In genomic region chr8:104533971-104534778, GRCm38 (mm10) we compare ENCODE assay signal across 8 mouse cellular contexts. TPM values are rescaled to one million over a fixed set of nuclear protein-coding genes. Genes with fewer than 3 reads are reported as not detected.
DNase-seq lines count a peak whose midpoint lies in the region; ATAC-seq and TF ChIP-seq lines count a peak whose summit lies in the region.

Gene Nae1, minus strand, starts transcription at chr8:104534637.
Gene Car7, plus strand, starts transcription at chr8:104534689.

- peaks cover 19% of the 10 kb centered on the region for H3K36me3 ChIP-seq in megakaryocyte, embryonic 14.5 days (replicated peaks; ENCODE audit: low read length)

- no peaks in the 10 kb centered on the region; the same call in none of the 2 replicates for H3K4me1 ChIP-seq in cortical plate, adult 2 months (ENCODE audit: control insufficient read depth, insufficient read depth, low read length)
- peaks cover 32% of the 10 kb centered on the region for H3K4me1 ChIP-seq in megakaryocyte, embryonic 14.5 days

- H3K27me3 ChIP-seq in megakaryocyte, embryonic 14.5 days (replicated peaks) = peaks cover 17% of the 10 kb centered on the region

- no peaks in the 10 kb centered on the region for H3K9me3 ChIP-seq in megakaryocyte, embryonic 14.5 days

- peak within 1 kb of the TSS; percentile 76 for H3K4me3 ChIP-seq in cortical plate, adult 2 months (ENCODE audit: insufficient read depth, low read length)
- H3K4me3 ChIP-seq in megakaryocyte, embryonic 14.5 days (replicated peaks) = peak within 1 kb of the TSS; percentile 99

- TF ChIP-seq POLR2A in cortical plate, adult 2 months (IDR thresholded peaks at IDR 0.05; ENCODE audit: extremely low read depth, insufficient read depth, low read length) = peak; percentile 87

- peak; percentile 83 for TF ChIP-seq CTCF in cortical plate, adult 2 months (IDR thresholded peaks at IDR 0.05; ENCODE audit: extremely low read depth, insufficient read depth, low read length)

- peak; percentile 88 to 91 for DNase-seq in gastrocnemius, adult 8-10 months (ENCODE audit: low spot score in 2 of 2)
- peak; percentile 79 for DNase-seq in hindlimb bud, embryonic 11.5 days (ENCODE audit: extremely low spot score, low read depth, low spot score)
- DNase-seq in left cerebral cortex, adult 8-10 months (ENCODE audit: low spot score in 2 of 2) = peak; percentile 85 to 95
- DNase-seq in right cerebral cortex, postnatal 10 days (ENCODE audit: low spot score in 2 of 2) = peak; percentile 93 to 95
- peak; percentile 97 for DNase-seq in urinary bladder, postnatal 25 days (ENCODE audit: low spot score)

- peak within 1 kb of the TSS; percentile 92 for H3K27ac ChIP-seq in cortical plate, adult 2 months (ENCODE audit: insufficient read depth, low read length)

- peak; percentile 79 for ATAC-seq in activated CD4-positive, CD25-positive, alpha-beta regulatory T cell, adult 4 months

RNA-seq across cellular contexts. Expression of gene Nae1, which starts in this region (rescaled TPM):
- 10 to 100 TPM; 87.9 to 93.4 TPM for polyA plus RNA-seq in activated CD4-positive, CD25-positive, alpha-beta regulatory T cell, adult 4 months (2017; shearing (Covaris generic))
- polyA plus RNA-seq in cortical plate, adult 2 months (2012; rRNA removed) = 75.4 and 76.2 TPM in 2 replicates
- 10 to 100 TPM; 21.5 to 29.2 (median 25.0) TPM for total RNA-seq in gastrocnemius, adult 8-10 months (2022)
- total RNA-seq in left cerebral cortex, adult 8-10 months (2022) = 10 to 100 TPM; 48.5 to 59.2 (median 55.1) TPM
- polyA plus RNA-seq in megakaryocyte, embryonic 14.5 days (2012; ENCODE audit: insufficient read depth, low replicate concordance) = 1.5 TPM in 1 of 2 replicates, not detected in the other

RNA-seq across cellular contexts. Expression of gene Car7, which starts in this region (rescaled TPM):
- 1 to 10 TPM; 3.0 to 4.4 TPM for polyA plus RNA-seq in activated CD4-positive, CD25-positive, alpha-beta regulatory T cell, adult 4 months (2017; shearing (Covaris generic))
- 48.6 and 59.8 TPM in 2 replicates for polyA plus RNA-seq in cortical plate, adult 2 months (2012; rRNA removed)
- total RNA-seq in gastrocnemius, adult 8-10 months (2022) = 1 to 10 TPM in 2 of 4 experiments, under 1 TPM in 2; 0.21 to 1.2 (median 0.68) TPM
- total RNA-seq in left cerebral cortex, adult 8-10 months (2022) = 10 to 100 TPM; 22.8 to 28.3 (median 26.8) TPM
- 1.1 and 8.2 TPM in 2 replicates for polyA plus RNA-seq in megakaryocyte, embryonic 14.5 days (2012; ENCODE audit: insufficient read depth, low replicate concordance)

Comparison
In these comparisons a context has a peak if more than half of its experiments do, and no peak if none do; other contexts are left out.
1. Peak in every context shown above with its lines: DNase-seq, ATAC-seq, H3K4me3 ChIP-seq and H3K27ac ChIP-seq.
2. RNA of gene Car7 (total RNA-seq): 22.8 to 28.3 TPM in left cerebral cortex, adult 8-10 months; 0.21 to 1.2 TPM in gastrocnemius, adult 8-10 months; every median in the first group is over 10 times any median in the second.
3. RNA of gene Nae1 (polyA plus RNA-seq): 87.9 to 93.4 TPM in activated CD4-positive, CD25-positive, alpha-beta regulatory T cell, adult 4 months and 75.4 to 76.2 TPM in cortical plate, adult 2 months; 1.5 TPM in megakaryocyte, embryonic 14.5 days; every median in the first group is over 10 times any median in the second.